Mouse (Mus musculus) kidney, postnatal 0 days (tissue): ENCODE data around the gene Rnf216. TPM values are rescaled to one million over a fixed set of nuclear protein-coding genes. Genes with fewer than 3 reads are reported as not detected.

ENCODE experiments used
- ATAC-seq: fragments of 200-750 bp; cut with Nextera tagmentation; replicated peaks from 2 replicates; pipeline ENCODE4 v1.8.0; 2017; ENCODE audit warnings: low read depth, moderate number of reproducible peaks, moderate TSS enrichment, moderate library complexity; ENCODE audit not compliant: low FRiP score
- DNase-seq: peaks from one replicate; pipeline ENCODE4 v3.0.0-alpha.2; 2016; ENCODE audit warnings: low spot score
- H3K27ac ChIP-seq: fragments of 300-500 bp; sonication (generic); 2 replicates; pipeline ENCODE4 v1.5.1; 2014; ENCODE audit warnings: mild to moderate bottlenecking
- H3K27me3 ChIP-seq: fragments of 300-500 bp; sonication (generic); 2 replicates; pipeline ENCODE4 v1.6.1; 2014; ENCODE audit warnings: low read length, mixed read lengths; ENCODE audit not compliant: insufficient read depth
- H3K36me3 ChIP-seq: fragments of 300-500 bp; sonication (generic); 2 replicates; pipeline ENCODE4 v1.6.1; 2014; ENCODE audit warnings: low read length, mixed read lengths; ENCODE audit not compliant: insufficient read depth
- H3K4me1 ChIP-seq: fragments of 300-500 bp; sonication (generic); replicated peaks from 2 replicates; pipeline ENCODE4 v1.6.1; 2014; ENCODE audit warnings: antibody characterized with exemption, low read length, mixed read lengths; ENCODE audit not compliant: insufficient read depth
- H3K4me2 ChIP-seq: fragments of 300-500 bp; sonication (generic); 2 replicates; pipeline ENCODE4 v1.6.1; 2014; ENCODE audit warnings: mild to moderate bottlenecking, low read length, moderate library complexity, mixed read lengths
- H3K4me3 ChIP-seq: fragments of 300-500 bp; sonication (generic); replicated peaks from 2 replicates; pipeline ENCODE4 v1.5.1; 2014; ENCODE audit warnings: low read depth, low read length
- H3K9ac ChIP-seq: fragments of 300-500 bp; sonication (generic); 2 replicates; pipeline ENCODE4 v1.6.1; 2014; ENCODE audit warnings: low read depth, low read length
- H3K9me3 ChIP-seq: fragments of 300-500 bp; sonication (generic); replicated peaks from 2 replicates; pipeline ENCODE4 v1.6.1; 2016; ENCODE audit warnings: low read length, inconsistent platforms, mixed read lengths
- CTCF ChIP-seq: IDR thresholded peaks from 2 replicates; pipeline ENCODE4 v1.5.1; 2016; ENCODE audit warnings: antibody characterized with exemption, low read depth, mild to moderate bottlenecking, moderate library complexity
- WGBS: fragments of 180-500 bp; shearing (Covaris S2); extraction: QIAGEN DNeasy Blood & Tissue Kit; methylation state at CpG from one replicate; pipeline ENCODE4 v1.1.7; 2014; 5-methylcytosine and 5-hydroxymethylcytosine counted together
- polyA plus RNA-seq: library from polyadenylated mRNA; unstranded; fragments of >200 nt; fragmentation: Nextera tagmentation; extraction: Ambion mirVana; gene quantifications from 2 replicates; pipeline ENCODE4 v1.2.1, GENCODE M21; 2015

The Rnf216 gene
- polyA plus RNA-seq, 1 experiment from 2014 or later = 29.9 TPM

- H3K4me2 ChIP-seq = no peak overlapping the region
- DNase-seq (no peak), ATAC-seq (no peak)
- H3K27ac ChIP-seq = no peak overlapping the region
- no peaks in the 10 kb centered on the region for H3K27me3 ChIP-seq
- WGBS = 64% methylated on average over 3 of the region's 3 CpGs
- H3K9ac ChIP-seq = no peak overlapping the region
- no peaks in the 10 kb centered on the region for H3K36me3 ChIP-seq
- no peak for TF ChIP-seq CTCF
- no peak overlapping the region for H3K4me3 ChIP-seq
- peaks cover 14% of the 10 kb centered on the region for H3K4me1 ChIP-seq
- no peaks in the 10 kb centered on the region for H3K9me3 ChIP-seq
Measured at GRCm38 (mm10) chr5:143034108-143034507, 78.7 kb downstream of the Rnf216 start.

GRCm38 (mm10) chr5:143033277-143033676 is 79.5 kb downstream of the Rnf216 start:
- ATAC-seq = no peak
- TF ChIP-seq CTCF = no peak
- H3K27ac ChIP-seq = no peak overlapping the region
- H3K4me1 ChIP-seq = peaks cover 14% of the 10 kb centered on the region
- no peak overlapping the region for H3K9ac ChIP-seq
- no peak overlapping the region for H3K4me3 ChIP-seq
- H3K4me2 ChIP-seq = no peak overlapping the region
- H3K9me3 ChIP-seq = no peaks in the 10 kb centered on the region
- DNase-seq = no peak
- WGBS = 75% methylated on average over 3 of the region's 3 CpGs
- no peaks in the 10 kb centered on the region for H3K36me3 ChIP-seq
- no peaks in the 10 kb centered on the region for H3K27me3 ChIP-seq

GRCm38 (mm10) chr5:143032639-143033146 is 80.1 kb downstream of the Rnf216 start:
- 43% methylated on average over 2 of the region's 2 CpGs for WGBS

GRCm38 (mm10) chr5:143031681-143032080 is 81.1 kb downstream of the Rnf216 start:
- WGBS = 25% methylated on average over 7 of the region's 7 CpGs
- ATAC-seq (no peak), DNase-seq (peak; percentile 34)
- no peak overlapping the region for H3K4me2 ChIP-seq
- H3K4me1 ChIP-seq = peaks cover 14% of the 10 kb centered on the region
- peaks cover 11% of the 10 kb centered on the region for H3K36me3 ChIP-seq
- H3K9me3 ChIP-seq = no peaks in the 10 kb centered on the region
- H3K9ac ChIP-seq = no peak overlapping the region
- no peaks in the 10 kb centered on the region for H3K27me3 ChIP-seq
- no peak overlapping the region for H3K4me3 ChIP-seq
- TF ChIP-seq CTCF = no peak
- H3K27ac ChIP-seq = peak overlapping the region; percentile 70

More at GRCm38 (mm10) chr5:143032639-143033146, 80.1 kb downstream of the Rnf216 start:
- ATAC-seq (no peak), DNase-seq (no peak)
- Histone ChIP-seq H3K27ac (no peak overlapping the region), H3K36me3 (peaks cover 4% of the 10 kb centered on the region; the same call in 1 of the 2 replicates), H3K4me2 (no peak overlapping the region), H3K4me3 (no peak overlapping the region), H3K27me3 (no peaks in the 10 kb centered on the region), H3K9ac (0 out of 2 replicates have a peak overlapping the region, but pooled peaks have one; percentile 13), H3K9me3 (no peaks in the 10 kb centered on the region), H3K4me1 (peaks cover 14% of the 10 kb centered on the region)
- no peak for TF ChIP-seq CTCF

- Histone ChIP-seq H3K4me3 (no peak overlapping the region), H3K9ac (no peak overlapping the region), H3K9me3 (no peaks in the 10 kb centered on the region), H3K36me3 (peaks cover 16% of the 10 kb centered on the region), H3K27me3 (no peaks in the 10 kb centered on the region), H3K4me2 (no peak overlapping the region), H3K4me1 (peaks cover 14% of the 10 kb centered on the region), H3K27ac (peak overlapping the region; percentile 70)
- TF ChIP-seq CTCF = no peak
- 21% methylated on average over 4 of the region's 4 CpGs for WGBS
- DNase-seq (peak; percentile 69), ATAC-seq (0 out of 2 replicates have a peak, but pooled peaks have one; percentile 33)
Measured at GRCm38 (mm10) chr5:143031193-143031592, 81.6 kb downstream of the Rnf216 start.

- no peaks in the 10 kb centered on the region for H3K4me1 ChIP-seq
- no peak overlapping the region for H3K27ac ChIP-seq
- no peaks in the 10 kb centered on the region for H3K9me3 ChIP-seq
- DNase-seq = no peak
- H3K4me3 ChIP-seq = no peak overlapping the region
- H3K36me3 ChIP-seq = peaks cover 34% of the 10 kb centered on the region
- no peak overlapping the region for H3K9ac ChIP-seq
- ATAC-seq = no peak
- no peaks in the 10 kb centered on the region for H3K27me3 ChIP-seq
- 91% methylated on average over 2 of the region's 2 CpGs for WGBS
- no peak overlapping the region for H3K4me2 ChIP-seq
- TF ChIP-seq CTCF = no peak
Measured at GRCm38 (mm10) chr5:143023887-143024286, 88.9 kb downstream of the Rnf216 start.

GRCm38 (mm10) chr5:143022956-143023355 is 89.8 kb downstream of the Rnf216 start:
- Histone ChIP-seq H3K9ac (no peak overlapping the region), H3K36me3 (peaks cover 35% of the 10 kb centered on the region), H3K9me3 (no peaks in the 10 kb centered on the region), H3K4me2 (no peak overlapping the region), H3K27ac (no peak overlapping the region), H3K4me1 (no peaks in the 10 kb centered on the region), H3K27me3 (no peaks in the 10 kb centered on the region), H3K4me3 (no peak overlapping the region)
- DNase-seq = no peak
- ATAC-seq = no peak
- no peak for TF ChIP-seq CTCF
- WGBS = 90% methylated on average over 1 of the region's 1 CpGs
